In the genomic region with DNA sequence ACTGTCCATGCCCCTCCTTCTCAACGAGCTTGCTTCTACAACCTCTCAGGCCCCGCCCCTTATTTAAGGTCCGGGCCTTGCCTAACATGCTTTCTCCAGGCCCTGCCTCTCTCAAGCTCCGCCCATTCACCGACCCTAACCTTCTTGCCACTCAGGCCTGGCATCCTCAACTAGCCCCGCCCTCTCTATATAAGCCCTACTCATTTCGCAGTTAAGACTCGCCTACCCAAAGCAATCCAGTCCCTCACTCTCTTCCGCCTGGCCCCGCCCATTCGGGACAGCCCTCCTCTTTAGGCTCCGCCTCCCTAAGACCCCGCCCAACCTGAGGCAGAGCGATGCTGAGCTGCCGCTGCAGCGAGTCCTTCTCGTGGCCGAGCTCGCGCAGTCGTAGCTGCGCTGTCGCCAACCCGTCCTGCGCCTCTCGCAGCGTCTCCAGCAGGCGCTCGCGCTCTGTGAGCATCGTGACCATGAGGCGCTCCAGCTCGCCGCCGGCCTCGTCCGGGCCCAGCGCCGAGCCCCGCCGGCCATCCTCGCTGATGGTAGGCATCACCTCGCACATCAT, we compare ENCODE assay signal across 8 mouse cellular contexts. TPM values are rescaled to one million over a fixed set of nuclear protein-coding genes. Genes with fewer than 3 reads are reported as not detected.
A peak's percentile ranks its signal among the peaks of the same experiment; 100 is the strongest.
DNase-seq lines count a peak whose midpoint lies in the region; ATAC-seq and TF ChIP-seq lines count a peak whose summit lies in the region.

No protein-coding gene starts in this region.

- no peaks in the 10 kb centered on the region for H3K36me3 ChIP-seq in erythroblast, embryonic 14.5 days (ENCODE audit: control insufficient read depth)
- no peaks in the 10 kb centered on the region for H3K36me3 ChIP-seq in embryonic facial prominence, embryonic 10.5 days (replicated peaks)
- H3K36me3 ChIP-seq in heart, embryonic 13.5 days: no peaks in the 10 kb centered on the region
- H3K36me3 ChIP-seq in kidney, postnatal 0 days (ENCODE audit: insufficient read depth, low read length): no peaks in the 10 kb centered on the region
- no peaks in the 10 kb centered on the region for H3K36me3 ChIP-seq in liver, embryonic 11.5 days (ENCODE audit: control insufficient read depth, insufficient read depth, low read length)
- H3K36me3 ChIP-seq in myocyte (ENCODE audit: control insufficient read depth, insufficient read depth): no peaks in the 10 kb centered on the region

- no peaks in the 10 kb centered on the region for H3K79me2 ChIP-seq in myocyte (ENCODE audit: control insufficient read depth, insufficient read depth)

- ATAC-seq in erythroblast, adult 5-6 weeks (replicated peaks; ENCODE audit: low FRiP score, poor library complexity, severe bottlenecking): no peak
- ATAC-seq in heart, embryonic 13.5 days (ENCODE audit: extremely low read depth, insufficient number of reproducible peaks, low FRiP score, low TSS enrichment): peak; percentile 74
- peak; percentile 83 for ATAC-seq in kidney, postnatal 0 days (replicated peaks; ENCODE audit: low FRiP score, low read depth)
- ATAC-seq in liver, embryonic 11.5 days (replicated peaks; ENCODE audit: low FRiP score): peak; percentile 82

- no peak overlapping the region for H3ac ChIP-seq in myocyte (ENCODE audit: control insufficient read depth, insufficient read length)

- peak; percentile 83 for TF ChIP-seq POLR2A in myocyte (IDR thresholded peaks at IDR 0.05; ENCODE audit: insufficient read length, low read depth)

- peaks cover 24% of the 10 kb centered on the region for H3K4me1 ChIP-seq in erythroblast, embryonic 14.5 days (ENCODE audit: control insufficient read depth)
- peaks cover 27% of the 10 kb centered on the region for H3K4me1 ChIP-seq in embryonic facial prominence, embryonic 10.5 days
- peaks cover 23% of the 10 kb centered on the region for H3K4me1 ChIP-seq in heart, embryonic 13.5 days
- H3K4me1 ChIP-seq in kidney, postnatal 0 days (replicated peaks; ENCODE audit: insufficient read depth, low read length): peaks cover 11% of the 10 kb centered on the region; the same call in 1 of the 2 replicates
- peaks cover 14% of the 10 kb centered on the region for H3K4me1 ChIP-seq in liver, embryonic 11.5 days (replicated peaks; ENCODE audit: control insufficient read depth, insufficient read depth, low read length)

- H3K9ac ChIP-seq in heart, embryonic 13.5 days: peak overlapping the region; percentile 74
- no peak overlapping the region for H3K9ac ChIP-seq in kidney, postnatal 0 days (ENCODE audit: low read depth, low read length)
- peak overlapping the region; percentile 53 for H3K9ac ChIP-seq in liver, embryonic 11.5 days (ENCODE audit: low read depth, low read length)

- peak overlapping the region; percentile 66 for H3K27ac ChIP-seq in embryonic facial prominence, embryonic 10.5 days (replicated peaks)
- no peak overlapping the region for H3K27ac ChIP-seq in heart, embryonic 13.5 days (replicated peaks)
- H3K27ac ChIP-seq in kidney, postnatal 0 days: no peak overlapping the region
- H3K27ac ChIP-seq in liver, embryonic 11.5 days (ENCODE audit: low read depth, low read length): no peak overlapping the region

- WGBS in embryonic facial prominence, embryonic 10.5 days: under 1% methylated on average over 43 of the region's 43 CpGs
- under 1% methylated on average over 43 of the region's 43 CpGs for WGBS in heart, embryonic 13.5 days
- WGBS in kidney, postnatal 0 days: under 1% methylated on average over 43 of the region's 43 CpGs
- under 1% methylated on average over 43 of the region's 43 CpGs for WGBS in liver, embryonic 11.5 days

- H3K4me2 ChIP-seq in heart, embryonic 13.5 days: peak overlapping the region; percentile 77
- peak overlapping the region; percentile 75 for H3K4me2 ChIP-seq in kidney, postnatal 0 days (ENCODE audit: low read length)
- H3K4me2 ChIP-seq in liver, embryonic 11.5 days: peak overlapping the region; percentile 92
- peak overlapping the region; percentile 58 for H3K4me2 ChIP-seq in myocyte (ENCODE audit: low read depth)

- peak; percentile 90 for DNase-seq in embryonic facial prominence, embryonic 10.5 days (ENCODE audit: low spot score)
- DNase-seq in kidney, postnatal 0 days (ENCODE audit: low spot score): peak; percentile 90
- peak; percentile 82 for DNase-seq in liver, embryonic 11.5 days (ENCODE audit: low spot score)
- peak; percentile 76 to 85 for DNase-seq in spleen, postnatal 4 days (ENCODE audit: low spot score in 2 of 2)

- peaks cover 75% of the 10 kb centered on the region for H3K27me3 ChIP-seq in erythroblast, embryonic 14.5 days (ENCODE audit: control insufficient read depth)
- peaks cover 74% of the 10 kb centered on the region for H3K27me3 ChIP-seq in embryonic facial prominence, embryonic 10.5 days (replicated peaks; ENCODE audit: low read depth, poor library complexity, severe bottlenecking)
- peaks cover 91% of the 10 kb centered on the region for H3K27me3 ChIP-seq in heart, embryonic 13.5 days (replicated peaks)
- H3K27me3 ChIP-seq in kidney, postnatal 0 days (ENCODE audit: insufficient read depth, low read length): peaks cover 19% of the 10 kb centered on the region; the same call in 1 of the 2 replicates
- H3K27me3 ChIP-seq in liver, embryonic 11.5 days (replicated peaks; ENCODE audit: control insufficient read depth, insufficient read depth, low read length): peaks cover 68% of the 10 kb centered on the region
- peaks cover 7% of the 10 kb centered on the region for H3K27me3 ChIP-seq in myocyte (ENCODE audit: control insufficient read depth, insufficient read depth, insufficient read length)

- H3K9me3 ChIP-seq in erythroblast, embryonic 14.5 days (ENCODE audit: control insufficient read depth, low read length): peaks cover 17% of the 10 kb centered on the region
- no peaks in the 10 kb centered on the region for H3K9me3 ChIP-seq in embryonic facial prominence, embryonic 10.5 days
- H3K9me3 ChIP-seq in heart, embryonic 13.5 days: no peaks in the 10 kb centered on the region
- H3K9me3 ChIP-seq in kidney, postnatal 0 days (replicated peaks; ENCODE audit: low read length): no peaks in the 10 kb centered on the region
- H3K9me3 ChIP-seq in liver, embryonic 11.5 days (ENCODE audit: control insufficient read depth, low read length): no peaks in the 10 kb centered on the region

- H3K4me3 ChIP-seq in erythroblast, embryonic 14.5 days (replicated peaks): peak overlapping the region; percentile 45
- H3K4me3 ChIP-seq in embryonic facial prominence, embryonic 10.5 days: peak overlapping the region; percentile 64
- H3K4me3 ChIP-seq in heart, embryonic 13.5 days: peak overlapping the region; percentile 52
- peak overlapping the region; percentile 41 for H3K4me3 ChIP-seq in kidney, postnatal 0 days (replicated peaks; ENCODE audit: low read depth, low read length)
- peak overlapping the region; percentile 50 for H3K4me3 ChIP-seq in liver, embryonic 11.5 days (ENCODE audit: low read depth, low read length)
- H3K4me3 ChIP-seq in myocyte: no peak overlapping the region

- TF ChIP-seq CTCF in kidney, postnatal 0 days (IDR thresholded peaks at IDR 0.05; ENCODE audit: low read depth): no peak

RNA-seq across cellular contexts. Expression of a gene that starts 5.5 kb away (rescaled TPM):
- 0.13 and 0.33 TPM in 2 replicates for polyA plus RNA-seq in erythroblast, embryonic 14.5 days (2012)
- total RNA-seq in erythroblast, adult 5-6 weeks (2015; ENCODE audit: low replicate concordance): 1.9 TPM in 1 of 2 replicates, not detected in the other
- total RNA-seq in erythroblast, adult 5-6 weeks (2017; ENCODE audit: low replicate concordance): 0.26 TPM in 1 of 2 replicates, not detected in the other
- polyA plus RNA-seq in embryonic facial prominence, embryonic 10.5 days (2016; fragmentation: Nextera tagmentation; extraction: Ambion mirVana): 5.8 and 7.1 TPM in 2 replicates
- polyA plus RNA-seq in heart, embryonic 13.5 days (2015; fragmentation: Nextera tagmentation; extraction: Ambion mirVana): 2.3 and 2.9 TPM in 2 replicates
- polyA plus RNA-seq in kidney, postnatal 0 days (2015; fragmentation: Nextera tagmentation; extraction: Ambion mirVana): 4.3 and 5.4 TPM in 2 replicates
- 2.0 and 2.1 TPM in 2 replicates for polyA plus RNA-seq in liver, embryonic 11.5 days (2014; fragmentation: Nextera tagmentation; extraction: Ambion mirVana)
- 6.6 TPM for polyA plus RNA-seq in myocyte (2012; fragmentation: generic; extraction: Trizol)

RNA-seq across cellular contexts. Expression of a gene that starts 9.1 kb away (rescaled TPM):
- 0.18 TPM in 1 of 2 replicates, not detected in the other for polyA plus RNA-seq in erythroblast, embryonic 14.5 days (2012)
- 1.5 TPM in 1 of 2 replicates, not detected in the other for total RNA-seq in erythroblast, adult 5-6 weeks (2015; ENCODE audit: low replicate concordance)
- 5.4 TPM in 1 of 2 replicates, not detected in the other for total RNA-seq in erythroblast, adult 5-6 weeks (2017; ENCODE audit: low replicate concordance)
- 0.24 and 1.2 TPM in 2 replicates for polyA plus RNA-seq in embryonic facial prominence, embryonic 10.5 days (2016; fragmentation: Nextera tagmentation; extraction: Ambion mirVana)
- 1.0 and 1.2 TPM in 2 replicates for polyA plus RNA-seq in heart, embryonic 13.5 days (2015; fragmentation: Nextera tagmentation; extraction: Ambion mirVana)
- polyA plus RNA-seq in kidney, postnatal 0 days (2015; fragmentation: Nextera tagmentation; extraction: Ambion mirVana): 1.2 and 1.6 TPM in 2 replicates
- 0.35 TPM in 1 of 2 replicates, not detected in the other for polyA plus RNA-seq in liver, embryonic 11.5 days (2014; fragmentation: Nextera tagmentation; extraction: Ambion mirVana)
- 2.4 TPM for polyA plus RNA-seq in myocyte (2012; fragmentation: generic; extraction: Trizol)

RNA-seq across cellular contexts. Expression of a gene that starts 26.2 kb away (rescaled TPM):
- not detected in 2 replicates for polyA plus RNA-seq in erythroblast, embryonic 14.5 days (2012)
- total RNA-seq in erythroblast, adult 5-6 weeks (2015; ENCODE audit: low replicate concordance): not detected in 2 replicates
- total RNA-seq in erythroblast, adult 5-6 weeks (2017; ENCODE audit: low replicate concordance): not detected in 2 replicates
- polyA plus RNA-seq in embryonic facial prominence, embryonic 10.5 days (2016; fragmentation: Nextera tagmentation; extraction: Ambion mirVana): 0.31 and 0.64 TPM in 2 replicates
- 24.2 and 27.7 TPM in 2 replicates for polyA plus RNA-seq in heart, embryonic 13.5 days (2015; fragmentation: Nextera tagmentation; extraction: Ambion mirVana)
- 0.75 and 1.1 TPM in 2 replicates for polyA plus RNA-seq in kidney, postnatal 0 days (2015; fragmentation: Nextera tagmentation; extraction: Ambion mirVana)
- polyA plus RNA-seq in liver, embryonic 11.5 days (2014; fragmentation: Nextera tagmentation; extraction: Ambion mirVana): 0.12 and 0.30 TPM in 2 replicates
- polyA plus RNA-seq in myocyte (2012; fragmentation: generic; extraction: Trizol): 173 TPM

RNA-seq across cellular contexts. Expression of a gene that starts 27.7 kb away (rescaled TPM):
- polyA plus RNA-seq in erythroblast, embryonic 14.5 days (2012): 0.02 and 0.04 TPM in 2 replicates
- 0.42 TPM in 1 of 2 replicates, not detected in the other for total RNA-seq in erythroblast, adult 5-6 weeks (2015; ENCODE audit: low replicate concordance)
- total RNA-seq in erythroblast, adult 5-6 weeks (2017; ENCODE audit: low replicate concordance): not detected in 2 replicates
- polyA plus RNA-seq in embryonic facial prominence, embryonic 10.5 days (2016; fragmentation: Nextera tagmentation; extraction: Ambion mirVana): 10.6 and 11.3 TPM in 2 replicates
- 12.7 and 13.5 TPM in 2 replicates for polyA plus RNA-seq in heart, embryonic 13.5 days (2015; fragmentation: Nextera tagmentation; extraction: Ambion mirVana)
- polyA plus RNA-seq in kidney, postnatal 0 days (2015; fragmentation: Nextera tagmentation; extraction: Ambion mirVana): 14.4 and 15.9 TPM in 2 replicates
- polyA plus RNA-seq in liver, embryonic 11.5 days (2014; fragmentation: Nextera tagmentation; extraction: Ambion mirVana): 2.3 and 3.9 TPM in 2 replicates
- polyA plus RNA-seq in myocyte (2012; fragmentation: generic; extraction: Trizol): 27.3 TPM

RNA-seq across cellular contexts. Expression of a gene that starts 34.2 kb away (rescaled TPM):
- polyA plus RNA-seq in erythroblast, embryonic 14.5 days (2012): 68.0 and 79.6 TPM in 2 replicates
- 50.5 and 70.2 TPM in 2 replicates for total RNA-seq in erythroblast, adult 5-6 weeks (2015; ENCODE audit: low replicate concordance)
- total RNA-seq in erythroblast, adult 5-6 weeks (2017; ENCODE audit: low replicate concordance): 169 and 259 TPM in 2 replicates
- 285 and 287 TPM in 2 replicates for polyA plus RNA-seq in embryonic facial prominence, embryonic 10.5 days (2016; fragmentation: Nextera tagmentation; extraction: Ambion mirVana)
- 136 and 140 TPM in 2 replicates for polyA plus RNA-seq in heart, embryonic 13.5 days (2015; fragmentation: Nextera tagmentation; extraction: Ambion mirVana)
- polyA plus RNA-seq in kidney, postnatal 0 days (2015; fragmentation: Nextera tagmentation; extraction: Ambion mirVana): 148 and 163 TPM in 2 replicates
- polyA plus RNA-seq in liver, embryonic 11.5 days (2014; fragmentation: Nextera tagmentation; extraction: Ambion mirVana): 51.6 and 64.4 TPM in 2 replicates
- polyA plus RNA-seq in myocyte (2012; fragmentation: generic; extraction: Trizol): 189 TPM

Comparison
In these comparisons a context has a peak if more than half of its experiments do, and no peak if none do; other contexts are left out.
1. RNA of a gene that starts 26.2 kb away (polyA plus RNA-seq): 173 TPM in myocyte (single experiment) and 24.2 to 27.7 TPM in heart, embryonic 13.5 days; 0.75 to 1.1 TPM in kidney, postnatal 0 days, 0.31 to 0.64 TPM in embryonic facial prominence, embryonic 10.5 days, 0.12 to 0.30 TPM in liver, embryonic 11.5 days and not detected in erythroblast, embryonic 14.5 days; every median in the first group is over 10 times any median in the second.
2. Peak in every context shown above with its lines, with median percentiles within 50 percentile points of each other: DNase-seq and H3K4me2 ChIP-seq.